Mouse (Mus musculus) intestine, embryonic 15.5 days (tissue): ENCODE results near the gene Glis2. TPM values are rescaled to one million over a fixed set of nuclear protein-coding genes. Genes with fewer than 3 reads are reported as not detected.

Source experiments
- ATAC-seq: fragments of 200-750 bp; cut with Nextera tagmentation; 2 replicates; pipeline ENCODE4 v1.8.0; 2017; ENCODE audit warnings: moderate TSS enrichment, moderate library complexity
- H3K27ac ChIP-seq: fragments of 300-500 bp; sonication (generic); 2 replicates; pipeline ENCODE4 v1.5.1; 2015; ENCODE audit warnings: mild to moderate bottlenecking, inconsistent platforms
- H3K27me3 ChIP-seq: fragments of 300-500 bp; sonication (generic); replicated peaks from 2 replicates; pipeline ENCODE4 v1.6.1; 2015; ENCODE audit warnings: inconsistent platforms
- H3K36me3 ChIP-seq: fragments of 300-500 bp; sonication (generic); 2 replicates; pipeline ENCODE4 v1.6.1; 2015; ENCODE audit warnings: inconsistent platforms
- H3K4me1 ChIP-seq: fragments of 300-500 bp; sonication (generic); replicated peaks from 2 replicates; pipeline ENCODE4 v1.6.1; 2015; ENCODE audit warnings: inconsistent platforms
- H3K4me2 ChIP-seq: fragments of 300-500 bp; sonication (generic); replicated peaks from 2 replicates; pipeline ENCODE4 v1.6.1; 2015; ENCODE audit warnings: mild to moderate bottlenecking, inconsistent platforms
- H3K4me3 ChIP-seq: fragments of 300-500 bp; sonication (generic); replicated peaks from 2 replicates; pipeline ENCODE4 v1.5.1; 2015; ENCODE audit warnings: inconsistent platforms
- H3K9ac ChIP-seq: fragments of 300-500 bp; sonication (generic); 2 replicates; pipeline ENCODE4 v1.6.1; 2015; ENCODE audit warnings: inconsistent platforms
- H3K9me3 ChIP-seq: fragments of 300-500 bp; sonication (generic); 2 replicates; pipeline ENCODE4 v1.6.1; 2016; ENCODE audit warnings: inconsistent platforms
- WGBS: fragments of 180-500 bp; shearing (Covaris S2); methylation state at CpG from one replicate; pipeline ENCODE4 v1.1.7; 2015; 5-methylcytosine and 5-hydroxymethylcytosine counted together
- polyA plus RNA-seq: library from polyadenylated mRNA; unstranded; fragments of >200 nt; fragmentation: Nextera tagmentation; extraction: Ambion mirVana; gene quantifications from 2 replicates; pipeline ENCODE4 v1.2.1, GENCODE M21; 2015

The Glis2 gene
- polyA plus RNA-seq, 1 experiment from 2014 or later: 23.5 TPM

DNA sequence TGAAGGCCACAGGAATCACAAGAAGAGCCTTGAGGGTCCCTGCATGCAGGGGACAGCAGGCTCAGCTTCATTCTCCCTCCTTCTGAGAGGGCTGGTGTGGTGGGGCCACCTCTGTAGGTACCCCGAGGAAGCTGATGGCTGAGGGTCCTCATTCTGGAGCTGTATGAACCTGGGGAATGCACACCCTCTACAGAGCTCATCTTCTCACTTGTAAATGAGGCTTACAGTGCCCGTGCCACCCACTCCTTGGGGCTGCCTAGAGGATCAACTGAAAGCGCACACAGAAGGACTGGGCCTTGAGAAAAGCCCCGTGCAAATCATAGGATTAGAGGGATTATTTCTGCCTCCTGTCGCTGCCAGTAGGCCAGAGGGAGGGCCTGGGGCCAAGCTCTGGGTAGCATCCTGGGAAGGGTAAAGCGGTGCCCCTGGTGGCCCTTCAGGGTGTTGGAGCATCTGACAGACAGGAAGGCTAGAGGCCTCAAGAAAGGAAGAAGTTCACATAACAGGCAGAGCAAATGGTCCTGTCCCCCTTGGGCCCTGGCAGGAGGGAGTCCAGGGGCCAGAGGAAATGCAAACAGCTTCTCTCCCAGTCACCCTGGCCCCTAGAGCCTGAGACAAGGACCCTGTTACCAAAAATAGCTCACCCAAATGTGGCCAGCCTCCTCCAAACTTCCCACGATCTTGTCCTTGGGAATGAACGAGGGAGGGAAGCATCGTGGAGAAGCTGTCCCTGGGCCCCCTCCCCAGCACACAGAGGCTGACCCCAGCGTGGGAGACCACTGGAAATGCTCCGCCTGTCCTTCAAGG, 61.5 kb downstream of the Glis2 start:
- Histone ChIP-seq H3K36me3 (peaks cover 7% of the 10 kb centered on the region; the same call in 1 of the 2 replicates), H3K27ac (peak overlapping the region; percentile 70), H3K4me3 (no peak overlapping the region), H3K27me3 (no peaks in the 10 kb centered on the region), H3K4me2 (0 out of 2 replicates have a peak overlapping the region, but pooled peaks have one; percentile 11), H3K4me1 (peaks cover 47% of the 10 kb centered on the region), H3K9ac (peak overlapping the region; percentile 11; the same call in 1 of the 2 replicates), H3K9me3 (no peaks in the 10 kb centered on the region)
- peak; percentile 11; the same call in 1 of the 2 replicates for ATAC-seq
- WGBS: 36% methylated on average over 11 of the region's 11 CpGs

- no peaks in the 10 kb centered on the region for H3K9me3 ChIP-seq
- ATAC-seq: no peak
- H3K9ac ChIP-seq: 0 out of 2 replicates have a peak overlapping the region, but pooled peaks have one; percentile 8
- no peak overlapping the region for H3K4me3 ChIP-seq
- 65% methylated on average over 9 of the region's 9 CpGs for WGBS
- no peaks in the 10 kb centered on the region for H3K27me3 ChIP-seq
- H3K4me2 ChIP-seq: no peak overlapping the region
- H3K4me1 ChIP-seq: peaks cover 44% of the 10 kb centered on the region
- H3K36me3 ChIP-seq: peaks cover 10% of the 10 kb centered on the region
- peak overlapping the region; percentile 70 for H3K27ac ChIP-seq
Measured at GRCm38 (mm10) chr16:4656571-4657081, 62.1 kb downstream of the Glis2 start.

DNA sequence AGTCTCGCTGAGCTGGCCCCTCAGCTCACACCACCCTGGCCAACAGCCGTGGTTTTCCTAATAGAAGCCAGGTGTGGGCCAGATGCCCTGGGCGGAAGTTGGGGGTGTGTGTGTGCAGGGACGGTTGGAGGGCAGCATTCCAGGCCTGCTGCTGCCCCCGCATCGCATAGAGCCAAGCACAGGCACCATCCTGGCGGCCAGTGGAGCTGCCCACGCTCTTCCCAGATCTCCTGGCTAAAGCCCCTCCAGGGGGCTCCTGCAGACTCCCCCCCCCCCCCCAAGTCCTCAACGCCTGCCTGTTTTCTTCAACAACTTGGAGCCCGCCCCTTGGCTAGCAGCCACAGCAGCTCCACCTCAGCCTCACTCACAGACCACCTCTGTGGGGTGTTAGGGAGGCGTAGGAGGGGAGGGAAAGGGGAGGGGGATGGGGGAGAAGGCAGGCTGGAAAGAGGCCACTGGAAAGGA, 64.3 kb downstream of the Glis2 start:
- ATAC-seq: peak; percentile 37; the same call in 1 of the 2 replicates
- Histone ChIP-seq H3K9ac (no peak overlapping the region), H3K4me3 (no peak overlapping the region), H3K4me2 (peak overlapping the region; percentile 22; the same call in 1 of the 2 replicates), H3K4me1 (peaks cover 34% of the 10 kb centered on the region), H3K27ac (peak overlapping the region; percentile 58; the same call in 1 of the 2 replicates), H3K36me3 (peaks cover 8% of the 10 kb centered on the region; the same call in 1 of the 2 replicates), H3K9me3 (no peaks in the 10 kb centered on the region), H3K27me3 (no peaks in the 10 kb centered on the region)
- WGBS: 38% methylated on average over 11 of the region's 11 CpGs

- peaks cover 4% of the 10 kb centered on the region; the same call in 1 of the 2 replicates for H3K36me3 ChIP-seq
- peaks cover 34% of the 10 kb centered on the region for H3K4me1 ChIP-seq
- 0 out of 2 replicates have a peak overlapping the region, but pooled peaks have one; percentile 22 for H3K4me2 ChIP-seq
- ATAC-seq: no peak
- H3K27me3 ChIP-seq: no peaks in the 10 kb centered on the region
- peak overlapping the region; percentile 36; the same call in 1 of the 2 replicates for H3K27ac ChIP-seq
- H3K4me3 ChIP-seq: no peak overlapping the region
- H3K9ac ChIP-seq: no peak overlapping the region
- H3K9me3 ChIP-seq: no peaks in the 10 kb centered on the region
- 36% methylated on average over 2 of the region's 2 CpGs for WGBS
Measured at GRCm38 (mm10) chr16:4659326-4659725, 64.8 kb downstream of the Glis2 start.

DNA sequence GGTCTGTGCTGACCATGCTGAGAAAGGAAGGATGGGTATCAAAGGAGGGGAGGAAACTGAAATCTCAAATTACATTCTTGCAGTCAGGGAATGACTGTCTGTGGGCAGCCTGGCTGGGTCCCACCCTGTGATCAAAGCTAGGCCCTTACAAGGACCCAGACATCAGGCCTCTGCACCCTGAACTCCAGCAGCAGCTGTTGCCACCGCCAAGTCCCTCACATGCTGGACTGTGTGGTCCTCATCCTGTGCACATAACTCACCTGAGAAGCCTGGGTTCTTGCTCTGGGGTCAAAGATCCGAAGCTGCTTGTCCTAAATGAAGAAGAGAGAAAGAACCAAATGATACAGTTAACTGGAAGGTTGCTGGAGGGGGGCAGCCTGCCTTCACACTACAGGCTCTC, 67.1 kb downstream of the Glis2 start:
- no peak for ATAC-seq
- H3K9ac ChIP-seq: no peak overlapping the region
- peaks cover 15% of the 10 kb centered on the region for H3K4me1 ChIP-seq
- no peak overlapping the region for H3K4me2 ChIP-seq
- H3K36me3 ChIP-seq: peaks cover 8% of the 10 kb centered on the region; the same call in 1 of the 2 replicates
- H3K27me3 ChIP-seq: no peaks in the 10 kb centered on the region
- no peaks in the 10 kb centered on the region for H3K9me3 ChIP-seq
- H3K4me3 ChIP-seq: no peak overlapping the region
- H3K27ac ChIP-seq: no peak overlapping the region
- WGBS: 65% methylated on average over 2 of the region's 2 CpGs

DNA sequence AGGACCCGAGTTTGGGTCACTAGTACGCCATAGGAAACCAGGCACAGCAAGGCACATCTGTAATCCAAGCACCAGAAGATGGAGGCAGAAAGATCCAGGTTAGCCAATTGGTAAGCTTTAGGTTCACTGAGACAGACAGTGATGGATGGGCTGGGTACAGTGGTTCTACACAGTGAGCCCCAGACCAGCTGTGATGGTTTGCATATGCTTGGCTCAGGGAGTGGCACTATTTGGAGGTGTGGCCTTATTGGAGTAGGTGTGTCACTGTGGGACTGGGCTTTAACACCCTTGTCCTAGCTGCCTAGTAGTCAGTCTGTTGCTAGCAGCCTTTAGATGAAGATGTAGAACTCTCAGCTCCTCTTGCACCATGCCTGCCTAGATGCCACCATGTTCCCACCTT, 69.3 kb downstream of the Glis2 start:
- Histone ChIP-seq H3K4me3 (no peak overlapping the region), H3K27me3 (no peaks in the 10 kb centered on the region), H3K27ac (no peak overlapping the region), H3K9ac (no peak overlapping the region), H3K36me3 (peaks cover 8% of the 10 kb centered on the region; the same call in 1 of the 2 replicates), H3K9me3 (no peaks in the 10 kb centered on the region), H3K4me2 (no peak overlapping the region), H3K4me1 (peaks cover 6% of the 10 kb centered on the region)
- 92% methylated on average over 2 of the region's 2 CpGs for WGBS
- ATAC-seq: no peak

GRCm38 (mm10) chr16:4665726-4666125, 71.2 kb downstream of the Glis2 start:
- 92% methylated on average over 2 of the region's 2 CpGs for WGBS

DNA sequence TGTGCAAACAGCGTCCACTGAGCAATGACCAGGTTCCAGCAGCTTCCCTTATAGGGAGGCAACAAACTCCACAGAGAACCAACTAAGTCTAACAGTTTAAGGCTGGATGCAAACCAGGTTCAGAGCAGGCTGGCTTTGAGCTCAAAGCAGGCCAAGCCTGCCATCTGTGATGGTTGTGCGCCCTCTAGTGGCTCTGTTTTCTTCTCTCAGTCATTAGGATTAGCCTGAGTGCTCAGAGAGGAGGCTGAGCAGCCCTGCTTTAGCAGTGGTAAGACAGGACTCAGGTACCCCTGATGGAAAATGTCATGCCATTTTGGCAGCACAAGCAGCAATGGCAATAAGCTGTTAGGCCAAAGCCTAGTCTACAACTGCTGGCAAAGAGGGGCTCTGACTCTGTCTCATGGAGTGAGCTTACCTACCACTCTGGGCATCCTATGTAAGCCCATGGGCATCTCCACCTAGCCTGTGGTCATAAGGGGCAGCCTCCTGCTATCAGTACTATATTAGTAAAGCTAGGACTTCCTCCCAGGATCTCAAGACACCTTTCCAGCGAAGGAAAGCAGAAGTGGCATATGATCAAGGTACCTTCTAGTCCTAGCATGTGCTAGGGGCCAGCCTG, 72.8 kb downstream of the Glis2 start:
- Histone ChIP-seq H3K36me3 (peaks cover 13% of the 10 kb centered on the region), H3K4me1 (no peaks in the 10 kb centered on the region), H3K9ac (no peak overlapping the region), H3K27ac (no peak overlapping the region), H3K4me2 (no peak overlapping the region), H3K27me3 (no peaks in the 10 kb centered on the region), H3K4me3 (no peak overlapping the region), H3K9me3 (no peaks in the 10 kb centered on the region)
- ATAC-seq: peak; percentile 91
- 31% methylated on average over 3 of the region's 3 CpGs for WGBS

More at GRCm38 (mm10) chr16:4665726-4666125, 71.2 kb downstream of the Glis2 start:
- H3K9me3 ChIP-seq: no peaks in the 10 kb centered on the region
- no peaks in the 10 kb centered on the region for H3K4me1 ChIP-seq
- no peak for ATAC-seq
- H3K9ac ChIP-seq: no peak overlapping the region
- no peak overlapping the region for H3K4me2 ChIP-seq
- H3K27me3 ChIP-seq: no peaks in the 10 kb centered on the region
- no peak overlapping the region for H3K4me3 ChIP-seq
- no peak overlapping the region for H3K27ac ChIP-seq
- peaks cover 17% of the 10 kb centered on the region for H3K36me3 ChIP-seq

GRCm38 (mm10) chr16:4670317-4670716, 75.8 kb downstream of the Glis2 start:
- H3K9ac ChIP-seq: no peak overlapping the region
- H3K4me1 ChIP-seq: peaks cover 6% of the 10 kb centered on the region; the same call in 1 of the 2 replicates
- H3K27me3 ChIP-seq: no peaks in the 10 kb centered on the region
- 80% methylated on average over 5 of the region's 5 CpGs for WGBS
- no peak for ATAC-seq
- H3K27ac ChIP-seq: no peak overlapping the region
- peaks cover 14% of the 10 kb centered on the region for H3K36me3 ChIP-seq
- H3K4me3 ChIP-seq: no peak overlapping the region
- H3K9me3 ChIP-seq: no peaks in the 10 kb centered on the region
- no peak overlapping the region for H3K4me2 ChIP-seq

- H3K36me3 ChIP-seq: peaks cover 13% of the 10 kb centered on the region
- no peaks in the 10 kb centered on the region for H3K27me3 ChIP-seq
Measured at GRCm38 (mm10) chr16:4674091-4674490, 79.6 kb downstream of the Glis2 start.

More at GRCm38 (mm10) chr16:4674091-4674490, 79.6 kb downstream of the Glis2 start:
- 77% methylated on average over 4 of the region's 4 CpGs for WGBS
- Histone ChIP-seq H3K27ac (no peak overlapping the region), H3K4me2 (no peak overlapping the region), H3K9ac (no peak overlapping the region), H3K4me3 (no peak overlapping the region), H3K9me3 (no peaks in the 10 kb centered on the region), H3K4me1 (peaks cover 20% of the 10 kb centered on the region)
- no peak for ATAC-seq
